Mouse (Mus musculus) stomach, embryonic 14.5 days (tissue): ENCODE results near the gene Kif13a. TPM values are rescaled to one million over a fixed set of nuclear protein-coding genes. Genes with fewer than 3 reads are reported as not detected.

Experiments used
- ATAC-seq: fragments of 200-750 bp; cut with Nextera tagmentation; 2 replicates; pipeline ENCODE4 v1.8.0; 2017; ENCODE audit warnings: low read depth, moderate TSS enrichment; ENCODE audit not compliant: insufficient number of reproducible peaks, insufficient read depth, low FRiP score
- H3K27ac ChIP-seq: fragments of 300-500 bp; sonication (generic); 2 replicates; pipeline ENCODE4 v1.5.1; 2014; ENCODE audit warnings: mild to moderate bottlenecking, low read length, moderate library complexity, mixed read lengths
- H3K27me3 ChIP-seq: fragments of 300-500 bp; sonication (generic); 2 replicates; pipeline ENCODE4 v1.6.1; 2014; ENCODE audit warnings: low read length, control low read depth, mixed read lengths; ENCODE audit not compliant: control insufficient read depth, insufficient read depth
- H3K36me3 ChIP-seq: fragments of 300-500 bp; sonication (generic); 2 replicates; pipeline ENCODE4 v1.6.1; 2014; ENCODE audit warnings: mild to moderate bottlenecking, control low read depth, low read length, moderate library complexity, mixed read lengths; ENCODE audit not compliant: control insufficient read depth, insufficient read depth
- H3K4me1 ChIP-seq: fragments of 300-500 bp; sonication (generic); 2 replicates; pipeline ENCODE4 v1.6.1; 2014; ENCODE audit warnings: low read length, control low read depth, mixed read lengths; ENCODE audit not compliant: control insufficient read depth, insufficient read depth
- H3K4me2 ChIP-seq: fragments of 300-500 bp; sonication (generic); replicated peaks from 2 replicates; pipeline ENCODE4 v1.6.1; 2014; ENCODE audit warnings: low read depth, low read length, control low read depth
- H3K4me3 ChIP-seq: fragments of 300-500 bp; sonication (generic); 2 replicates; pipeline ENCODE4 v1.5.1; 2014; ENCODE audit warnings: low read depth, low read length, control low read depth
- H3K9ac ChIP-seq: fragments of 300-500 bp; sonication (generic); replicated peaks from 2 replicates; pipeline ENCODE4 v1.6.1; 2014; ENCODE audit warnings: low read depth, mild to moderate bottlenecking, control low read depth, low read length, moderate library complexity, mixed read lengths
- H3K9me3 ChIP-seq: fragments of 300-500 bp; sonication (generic); 2 replicates; pipeline ENCODE4 v1.6.1; 2016; ENCODE audit warnings: low read depth, low read length, control low read depth; ENCODE audit not compliant: control insufficient read depth
- WGBS: fragments of 180-500 bp; shearing (Covaris S2); extraction: QIAGEN DNeasy Blood & Tissue Kit; methylation state at CpG from one replicate; pipeline ENCODE4 v1.1.7; 2014; 5-methylcytosine and 5-hydroxymethylcytosine counted together
- polyA plus RNA-seq: library from polyadenylated mRNA; unstranded; fragments of >200 nt; fragmentation: Nextera tagmentation; extraction: Ambion mirVana; gene quantifications from 2 replicates; pipeline ENCODE4 v1.2.1, GENCODE M21; 2014

The Kif13a gene
- polyA plus RNA-seq, 1 experiment from 2014 or later, result 14.8 TPM

- Histone ChIP-seq H3K4me2 (no peak overlapping the region), H3K27me3 (no peaks in the 10 kb centered on the region), H3K27ac (no peak overlapping the region), H3K4me3 (no peak overlapping the region), H3K9me3 (no peaks in the 10 kb centered on the region), H3K9ac (no peak overlapping the region), H3K4me1 (no peaks in the 10 kb centered on the region), H3K36me3 (peaks cover 11% of the 10 kb centered on the region)
- 78% methylated on average over 5 of the region's 5 CpGs for WGBS
- no peak for ATAC-seq
Measured at GRCm38 (mm10) chr13:46748138-46748873, 181.4 kb downstream of the Kif13a start.

- no peak overlapping the region for H3K9ac ChIP-seq
- no peak overlapping the region for H3K4me2 ChIP-seq
- H3K27ac ChIP-seq, result no peak overlapping the region
- no peak for ATAC-seq
- no peaks in the 10 kb centered on the region for H3K9me3 ChIP-seq
- H3K36me3 ChIP-seq, result no peaks in the 10 kb centered on the region
- WGBS, result 81% methylated on average over 8 of the region's 8 CpGs
- H3K4me3 ChIP-seq, result no peak overlapping the region
- H3K27me3 ChIP-seq, result no peaks in the 10 kb centered on the region
- no peaks in the 10 kb centered on the region for H3K4me1 ChIP-seq
Measured at GRCm38 (mm10) chr13:46743821-46744220, 185.8 kb downstream of the Kif13a start.

- ATAC-seq, result no peak
- H3K4me2 ChIP-seq, result no peak overlapping the region
Measured at GRCm38 (mm10) chr13:46742367-46742766, 187.3 kb downstream of the Kif13a start.

GRCm38 (mm10) chr13:46739426-46739825 is 190.2 kb downstream of the Kif13a start:
- no peak for ATAC-seq
- H3K4me3 ChIP-seq, result no peak overlapping the region
- H3K9ac ChIP-seq, result no peak overlapping the region
- H3K4me2 ChIP-seq, result no peak overlapping the region
- H3K27ac ChIP-seq, result no peak overlapping the region
- no peaks in the 10 kb centered on the region for H3K36me3 ChIP-seq
- no peaks in the 10 kb centered on the region for H3K27me3 ChIP-seq
- 75% methylated on average over 7 of the region's 7 CpGs for WGBS
- no peaks in the 10 kb centered on the region for H3K4me1 ChIP-seq
- no peaks in the 10 kb centered on the region for H3K9me3 ChIP-seq

More at GRCm38 (mm10) chr13:46742367-46742766, 187.3 kb downstream of the Kif13a start:
- no peak overlapping the region for H3K4me3 ChIP-seq
- H3K27me3 ChIP-seq, result no peaks in the 10 kb centered on the region
- H3K36me3 ChIP-seq, result no peaks in the 10 kb centered on the region
- no peak overlapping the region for H3K9ac ChIP-seq
- 64% methylated on average over 2 of the region's 2 CpGs for WGBS
- H3K4me1 ChIP-seq, result no peaks in the 10 kb centered on the region
- no peaks in the 10 kb centered on the region for H3K9me3 ChIP-seq
- no peak overlapping the region for H3K27ac ChIP-seq

GRCm38 (mm10) chr13:46737482-46737881 is 192.2 kb downstream of the Kif13a start:
- H3K9ac ChIP-seq, result no peak overlapping the region
- ATAC-seq, result no peak
- no peak overlapping the region for H3K27ac ChIP-seq
- H3K4me1 ChIP-seq, result no peaks in the 10 kb centered on the region
- H3K9me3 ChIP-seq, result no peaks in the 10 kb centered on the region
- H3K36me3 ChIP-seq, result no peaks in the 10 kb centered on the region
- no peak overlapping the region for H3K4me3 ChIP-seq
- H3K27me3 ChIP-seq, result no peaks in the 10 kb centered on the region
- WGBS, result 77% methylated on average over 4 of the region's 4 CpGs
- H3K4me2 ChIP-seq, result no peak overlapping the region

GRCm38 (mm10) chr13:46736479-46736865 is 193.2 kb downstream of the Kif13a start:
- Histone ChIP-seq H3K4me3 (peak overlapping the region; percentile 37), H3K9ac (peak overlapping the region; percentile 32), H3K36me3 (no peaks in the 10 kb centered on the region), H3K9me3 (no peaks in the 10 kb centered on the region), H3K27ac (no peak overlapping the region; the same call in 1 of the 2 replicates), H3K4me1 (no peaks in the 10 kb centered on the region), H3K4me2 (peak overlapping the region; percentile 95), H3K27me3 (no peaks in the 10 kb centered on the region)
- 1% methylated on average over 12 of the region's 12 CpGs for WGBS
- no peak for ATAC-seq

GRCm38 (mm10) chr13:46735808-46736478 is 193.7 kb downstream of the Kif13a start:
- Histone ChIP-seq H3K4me1 (no peaks in the 10 kb centered on the region), H3K4me3 (peak overlapping the region; percentile 37), H3K36me3 (no peaks in the 10 kb centered on the region), H3K27ac (no peak overlapping the region; the same call in 1 of the 2 replicates), H3K27me3 (no peaks in the 10 kb centered on the region), H3K4me2 (peak overlapping the region; percentile 95), H3K9ac (peak overlapping the region; percentile 32; the same call in 1 of the 2 replicates), H3K9me3 (no peaks in the 10 kb centered on the region)
- ATAC-seq, result peak; percentile 71
- under 1% methylated on average over 20 of the region's 20 CpGs for WGBS

GRCm38 (mm10) chr13:46735219-46735807 is 194.4 kb downstream of the Kif13a start:
- Histone ChIP-seq H3K27ac (no peak overlapping the region), H3K27me3 (no peaks in the 10 kb centered on the region), H3K4me3 (peak overlapping the region; percentile 37), H3K9me3 (no peaks in the 10 kb centered on the region), H3K4me2 (peak overlapping the region; percentile 95), H3K4me1 (no peaks in the 10 kb centered on the region), H3K9ac (peak overlapping the region; percentile 32; the same call in 1 of the 2 replicates), H3K36me3 (no peaks in the 10 kb centered on the region)
- ATAC-seq, result no peak
- WGBS, result 34% methylated on average over 11 of the region's 11 CpGs
